Mouse (Mus musculus) kidney, embryonic 15.5 days (tissue): ENCODE results near the gene Cryl1. TPM values are rescaled to one million over a fixed set of nuclear protein-coding genes. Genes with fewer than 3 reads are reported as not detected.

Experiments
- ATAC-seq: fragments of 200-750 bp; cut with Nextera tagmentation; replicated peaks from 2 replicates; pipeline ENCODE4 v1.8.0; 2017; ENCODE audit warnings: moderate TSS enrichment; ENCODE audit not compliant: low FRiP score
- H3K27ac ChIP-seq: fragments of 300-500 bp; sonication (generic); 2 replicates; pipeline ENCODE4 v1.5.1; 2015; ENCODE audit warnings: mild to moderate bottlenecking, inconsistent platforms
- H3K27me3 ChIP-seq: fragments of 300-500 bp; sonication (generic); 2 replicates; pipeline ENCODE4 v1.6.1; 2015; ENCODE audit warnings: inconsistent platforms
- H3K36me3 ChIP-seq: fragments of 300-500 bp; sonication (generic); 2 replicates; pipeline ENCODE4 v1.6.1; 2015; ENCODE audit warnings: inconsistent platforms
- H3K4me1 ChIP-seq: fragments of 300-500 bp; sonication (generic); 2 replicates; pipeline ENCODE4 v1.6.1; 2015; ENCODE audit warnings: inconsistent platforms
- H3K4me2 ChIP-seq: fragments of 300-500 bp; sonication (generic); 2 replicates; pipeline ENCODE4 v1.6.1; 2015; ENCODE audit warnings: moderate library complexity, mild to moderate bottlenecking, inconsistent platforms
- H3K4me3 ChIP-seq: fragments of 300-500 bp; sonication (generic); replicated peaks from 2 replicates; pipeline ENCODE4 v1.5.1; 2015; ENCODE audit warnings: mild to moderate bottlenecking, inconsistent platforms
- H3K9ac ChIP-seq: fragments of 300-500 bp; sonication (generic); 2 replicates; pipeline ENCODE4 v1.6.1; 2015; ENCODE audit warnings: mild to moderate bottlenecking, inconsistent platforms
- H3K9me3 ChIP-seq: fragments of 300-500 bp; sonication (generic); replicated peaks from 2 replicates; pipeline ENCODE4 v1.6.1; 2016; ENCODE audit warnings: inconsistent platforms
- WGBS: fragments of 180-500 bp; shearing (Covaris S2); methylation state at CpG from one replicate; pipeline ENCODE4 v1.1.7; 2015; ENCODE audit warnings: mixed read lengths; 5-methylcytosine and 5-hydroxymethylcytosine counted together
- polyA plus RNA-seq: library from polyadenylated mRNA; unstranded; fragments of >200 nt; fragmentation: Nextera tagmentation; extraction: Ambion mirVana; gene quantifications from 2 replicates; pipeline ENCODE4 v1.2.1, GENCODE M21; 2015

Cryl1 gene
- polyA plus RNA-seq, 1 experiment from 2014 or later: 26.9 TPM

DNA sequence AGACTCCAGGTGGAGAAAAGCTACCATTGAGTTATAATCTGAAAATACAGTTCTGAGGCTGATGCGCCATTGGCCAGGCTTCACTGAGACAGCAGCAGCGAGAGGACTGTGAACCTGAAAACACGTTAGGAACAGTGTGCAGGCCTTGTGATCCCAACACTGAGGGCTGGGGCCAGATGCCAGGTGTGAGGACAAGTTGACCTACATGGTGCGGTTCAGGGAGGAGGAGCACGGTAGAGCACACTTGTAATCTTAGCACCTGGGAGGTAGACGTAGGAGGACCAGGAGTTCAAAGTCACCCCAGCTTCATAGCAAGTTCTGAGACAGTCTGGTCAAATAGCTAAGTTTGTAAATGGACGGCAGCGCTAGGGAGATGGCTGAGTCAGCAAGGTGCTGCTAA lies 139.0 kb downstream of the Cryl1 start:
- Histone ChIP-seq H3K27me3 (no peaks in the 10 kb centered on the region), H3K36me3 (no peaks in the 10 kb centered on the region), H3K9ac (no peak overlapping the region), H3K4me3 (no peak overlapping the region), H3K4me1 (no peaks in the 10 kb centered on the region), H3K4me2 (no peak overlapping the region), H3K27ac (no peak overlapping the region), H3K9me3 (no peaks in the 10 kb centered on the region)
- WGBS: 76% methylated on average over 8 of the region's 8 CpGs
- ATAC-seq: no peak

GRCm38 (mm10) chr14:57248661-57249060 lies 149.7 kb downstream of the Cryl1 start:
- Histone ChIP-seq H3K27ac (no peak overlapping the region), H3K4me3 (no peak overlapping the region), H3K27me3 (no peaks in the 10 kb centered on the region), H3K36me3 (no peaks in the 10 kb centered on the region), H3K9me3 (no peaks in the 10 kb centered on the region), H3K9ac (no peak overlapping the region), H3K4me1 (no peaks in the 10 kb centered on the region), H3K4me2 (no peak overlapping the region)
- no peak for ATAC-seq
- 75% methylated on average over 3 of the region's 3 CpGs for WGBS

- Histone ChIP-seq H3K27me3 (no peaks in the 10 kb centered on the region), H3K36me3 (no peaks in the 10 kb centered on the region), H3K4me1 (no peaks in the 10 kb centered on the region), H3K9ac (no peak overlapping the region), H3K9me3 (no peaks in the 10 kb centered on the region), H3K27ac (no peak overlapping the region), H3K4me2 (no peak overlapping the region), H3K4me3 (no peak overlapping the region)
- ATAC-seq: no peak
- 68% methylated on average over 6 of the region's 6 CpGs for WGBS
Observed at GRCm38 (mm10) chr14:57246575-57246974, 151.8 kb downstream of the Cryl1 start.

DNA sequence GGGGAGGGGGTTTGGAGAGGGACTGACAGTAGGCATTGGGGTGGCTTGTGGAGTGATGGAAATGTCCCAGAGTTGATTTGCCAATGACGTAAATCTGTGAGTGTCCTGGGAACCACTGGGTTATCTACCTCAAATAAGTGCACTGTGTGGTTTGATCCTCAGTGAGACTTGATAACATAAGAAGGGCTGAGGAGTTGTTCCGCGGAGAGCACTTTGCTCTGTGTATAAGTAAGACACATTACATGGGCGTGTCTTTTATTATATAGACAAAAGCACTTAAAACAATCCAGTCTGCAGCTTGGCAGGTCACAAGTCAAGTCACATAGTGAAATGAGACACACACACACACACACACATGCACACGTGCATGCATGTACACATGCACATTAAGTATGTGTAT lies 155.4 kb downstream of the Cryl1 start:
- WGBS: 88% methylated on average over 5 of the region's 5 CpGs
- no peaks in the 10 kb centered on the region for H3K27me3 ChIP-seq
- H3K27ac ChIP-seq: no peak overlapping the region
- no peaks in the 10 kb centered on the region for H3K9me3 ChIP-seq
- no peaks in the 10 kb centered on the region for H3K4me1 ChIP-seq
- no peak overlapping the region for H3K4me3 ChIP-seq
- H3K36me3 ChIP-seq: no peaks in the 10 kb centered on the region
- no peak overlapping the region for H3K4me2 ChIP-seq
- no peak overlapping the region for H3K9ac ChIP-seq
- ATAC-seq: no peak

DNA sequence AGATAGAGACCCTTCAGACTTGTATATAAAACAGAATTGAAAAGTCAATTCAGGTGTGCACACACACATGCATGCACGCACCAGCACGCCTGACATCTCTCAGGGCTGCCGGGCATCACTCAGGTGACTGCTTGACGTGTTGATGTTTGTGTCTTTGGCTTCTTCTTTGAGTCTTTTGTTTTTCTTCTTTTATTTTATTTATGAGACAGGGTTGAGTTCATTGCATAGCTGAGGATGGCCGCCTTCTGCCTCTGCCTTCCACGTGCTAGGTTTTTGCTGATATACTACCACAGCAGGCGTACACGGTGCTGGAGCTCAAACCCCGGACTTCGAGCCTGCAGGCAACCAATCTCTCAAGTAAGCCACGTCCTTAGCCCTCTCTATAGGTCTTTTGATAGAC lies 163.1 kb downstream of the Cryl1 start:
- no peaks in the 10 kb centered on the region for H3K36me3 ChIP-seq
- H3K4me2 ChIP-seq: no peak overlapping the region
- H3K27ac ChIP-seq: no peak overlapping the region
- H3K9me3 ChIP-seq: no peaks in the 10 kb centered on the region
- H3K27me3 ChIP-seq: no peaks in the 10 kb centered on the region
- no peak overlapping the region for H3K9ac ChIP-seq
- H3K4me3 ChIP-seq: no peak overlapping the region
- H3K4me1 ChIP-seq: 0 out of 2 replicates have a peak, but pooled peaks cover 5% of the 10 kb centered on the region
- 75% methylated on average over 11 of the region's 11 CpGs for WGBS
- no peak for ATAC-seq

DNA sequence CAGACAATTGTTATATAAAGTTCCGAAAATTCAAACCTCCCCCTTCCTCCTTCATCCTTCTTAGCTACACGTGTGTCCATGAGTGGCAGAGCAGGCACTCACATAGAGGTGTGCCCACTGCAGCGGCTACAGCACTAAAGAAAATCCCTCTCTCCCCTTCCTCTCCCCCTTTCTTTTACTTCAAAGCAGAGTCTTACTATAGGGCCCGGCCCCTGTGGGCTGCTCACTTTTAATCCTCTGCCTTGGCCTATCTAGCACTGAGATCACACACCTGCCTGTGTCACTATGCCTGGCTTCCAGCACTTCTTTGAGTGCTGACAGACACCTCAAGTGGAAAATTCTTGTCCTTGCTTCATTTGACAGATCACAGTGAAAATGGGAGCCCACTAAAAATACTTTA lies 163.6 kb downstream of the Cryl1 start:
- H3K4me3 ChIP-seq: no peak overlapping the region
- no peak overlapping the region for H3K4me2 ChIP-seq
- H3K27ac ChIP-seq: no peak overlapping the region
- H3K4me1 ChIP-seq: 0 out of 2 replicates have a peak, but pooled peaks cover 5% of the 10 kb centered on the region
- H3K27me3 ChIP-seq: no peaks in the 10 kb centered on the region
- 23% methylated on average over 4 of the region's 4 CpGs for WGBS
- ATAC-seq: no peak
- no peak overlapping the region for H3K9ac ChIP-seq
- H3K9me3 ChIP-seq: no peaks in the 10 kb centered on the region
- H3K36me3 ChIP-seq: no peaks in the 10 kb centered on the region

DNA sequence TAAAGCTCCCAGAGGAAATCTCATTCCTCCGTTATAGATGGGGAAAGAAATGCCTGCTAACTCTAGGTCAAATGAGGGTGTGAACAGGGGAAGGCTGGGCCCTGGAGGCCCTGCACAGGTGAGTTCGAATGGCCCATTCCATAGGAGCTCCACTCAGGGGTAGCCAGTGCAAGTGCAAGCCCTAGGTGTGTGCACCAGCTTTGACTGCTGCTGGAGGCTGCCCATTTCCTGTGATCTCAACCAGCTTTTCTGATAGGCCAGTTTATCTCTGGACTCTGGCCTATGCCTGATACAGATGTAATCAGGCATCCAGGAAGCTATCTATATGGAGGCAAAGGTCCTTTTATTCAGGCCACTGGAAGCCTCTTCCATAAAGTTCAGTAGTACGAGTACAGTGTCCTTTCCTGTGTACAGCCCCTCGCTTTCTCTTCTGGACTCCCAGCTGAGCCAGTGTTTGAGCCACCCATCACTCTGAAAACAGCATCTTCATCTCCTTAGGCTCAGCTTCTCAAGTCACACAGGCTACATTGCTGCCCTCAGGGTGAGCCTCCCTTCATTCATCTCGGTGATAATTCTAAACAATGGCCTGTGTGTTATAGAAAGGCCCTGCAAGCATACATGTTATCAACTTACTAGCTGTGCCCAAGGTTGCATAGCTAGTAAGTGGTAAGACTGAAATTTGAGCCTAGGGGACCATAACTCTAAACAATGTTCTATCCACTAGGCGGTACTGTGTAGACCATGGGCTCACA lies 167.9 kb downstream of the Cryl1 start:
- Histone ChIP-seq H3K4me2 (no peak overlapping the region), H3K36me3 (no peaks in the 10 kb centered on the region), H3K4me3 (no peak overlapping the region), H3K9me3 (no peaks in the 10 kb centered on the region), H3K4me1 (0 out of 2 replicates have a peak, but pooled peaks cover 5% of the 10 kb centered on the region), H3K27ac (no peak overlapping the region), H3K27me3 (no peaks in the 10 kb centered on the region), H3K9ac (no peak overlapping the region)
- ATAC-seq: no peak
- WGBS: 80% methylated on average over 6 of the region's 6 CpGs

Other genes with a start within 250 kb of the Cryl1 start
- gene Ift88, start 25.5 kb upstream of the Cryl1 start, polyA plus RNA-seq: 11.7 and 13.4 TPM in 2 replicates
- 2.1 and 2.9 TPM in 2 replicates for gene Il17d, start 126.2 kb upstream of the Cryl1 start, polyA plus RNA-seq
- gene Eef1akmt1, start 173.1 kb upstream of the Cryl1 start, polyA plus RNA-seq: 82.3 and 89.2 TPM in 2 replicates